Mouse (Mus musculus): Measurements from ENCODE around the gene Olfr1193.
"Not testable (repeated sequence)": the region's sequence is repeated elsewhere in the genome, so short reads cannot be mapped to it uniquely, and the experiment has no call there.

Olfr1193 gene

GRCm38 (mm10) chr2:88675328-88675727, at the start of gene Olfr1193:
Gene Olfr1193 (plus strand): TSS chr2:88675628.
- in situ Hi-C loops (cut with MseI, MboI): not testable (repeated sequence)

GRCm38 (mm10) chr2:88640242-88640641, 35.2 kb upstream of the Olfr1193 start, which contains the start of gene Olfr1191-ps1:
Gene Olfr1191-ps1 (plus strand): TSS chr2:88640542.
- in situ Hi-C loops (cut with MseI, MboI): not testable (repeated sequence)

DNA sequence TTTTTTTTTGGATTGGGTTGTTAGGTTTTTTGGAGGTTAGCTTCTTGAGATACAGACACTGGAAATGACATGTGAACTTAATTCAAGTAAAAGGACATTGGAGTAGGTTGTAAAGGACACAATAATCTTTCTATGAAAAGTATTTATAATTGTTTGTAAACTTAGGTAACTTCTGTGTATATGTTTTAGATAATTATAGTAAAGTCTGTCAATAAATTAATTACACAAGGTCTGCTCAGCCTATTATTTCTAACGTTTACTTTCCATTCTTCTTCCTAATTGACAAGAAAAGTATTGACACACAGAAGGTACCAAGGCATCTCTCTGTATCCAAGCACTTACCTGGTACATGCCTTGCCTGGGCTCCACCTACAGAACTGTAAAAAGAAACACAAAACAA, 27.2 kb upstream of the Olfr1193 start, which contains the start of gene Olfr1192-ps1:
Gene Olfr1192-ps1, plus strand, starts transcription at position 301 of the 400 bp plus-strand sequence.
- in situ Hi-C loops (cut with MseI, MboI): no loop called here

GRCm38 (mm10) chr2:88689087-88689486, 13.7 kb downstream of the Olfr1193 start, which contains the start of gene Olfr1195:
Gene Olfr1195 (minus strand): TSS chr2:88689187.
- in situ Hi-C loops (cut with MseI, MboI): no loop called here

DNA sequence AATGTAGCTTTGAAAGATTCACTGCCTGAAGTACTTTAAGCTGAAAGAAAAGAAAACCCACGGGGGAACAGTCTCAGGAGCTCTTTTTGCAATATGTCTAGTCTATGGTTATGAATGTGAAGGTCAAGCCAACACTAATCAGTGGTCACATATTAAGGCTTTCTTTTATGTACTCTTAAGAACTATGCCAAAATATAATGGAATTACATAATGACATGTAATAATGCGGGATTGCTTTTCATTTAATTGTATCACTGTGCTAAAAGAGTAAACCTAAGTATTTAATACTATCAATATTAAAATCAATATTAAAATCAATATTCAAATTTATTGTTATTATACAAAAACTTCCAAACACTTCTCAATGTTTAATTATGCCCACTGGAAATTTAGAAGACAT, 29.1 kb downstream of the Olfr1193 start, which contains the start of gene Olfr1196:
Gene Olfr1196, minus strand, starts transcription at position 101 of the 400 bp plus-strand sequence.
- in situ Hi-C loops (cut with MseI, MboI): no loop called here
